Comparison of ENCODE assay signal across 27 mouse cellular contexts in genomic region chr9:48214751-48215150, GRCm38 (mm10). TPM values are rescaled to one million over a fixed set of nuclear protein-coding genes. Genes with fewer than 3 reads are reported as not detected.
DNase-seq lines count a peak whose midpoint lies in the region; ATAC-seq and TF ChIP-seq lines count a peak whose summit lies in the region.
"Had no signal": no experiment of that assay in that cellular context is flagged by ENCODE, and none has a peak within 500 bp of the region (broad histone marks: within the 10 kb centered on the region; RNA-seq: fewer than 3 reads in every experiment).

No protein-coding gene starts in this region.

- no peak overlapping the region for H3K27ac ChIP-seq in forebrain, embryonic 13.5 days
- H3K27ac ChIP-seq in forebrain, embryonic 11.5 days (ENCODE audit: low read depth, low read length) = no peak overlapping the region
- peak overlapping the region; percentile 57; the same call in 1 of the 2 replicates for H3K27ac ChIP-seq in forebrain, postnatal 0 days (ENCODE audit: low read depth, low read length)
- H3K27ac ChIP-seq: embryonic facial prominence, embryonic 10.5 days; embryonic facial prominence, embryonic 13.5 days; gastrocnemius, adult 2 months; heart, embryonic 15.5 days; hindbrain, embryonic 14.5 days; hindbrain, postnatal 0 days had no signal

- peaks cover 14% of the 10 kb centered on the region for H3K4me1 ChIP-seq in forebrain, embryonic 13.5 days
- no peaks in the 10 kb centered on the region for H3K4me1 ChIP-seq in forebrain, embryonic 11.5 days (replicated peaks; ENCODE audit: control insufficient read depth, insufficient read depth, low read length)
- H3K4me1 ChIP-seq in forebrain, postnatal 0 days (ENCODE audit: insufficient read depth) = peaks cover 16% of the 10 kb centered on the region; the same call in 1 of the 2 replicates
- H3K4me1 ChIP-seq: embryonic facial prominence, embryonic 13.5 days; heart, embryonic 12.5 days; heart, embryonic 15.5 days had no signal

- no peak for DNase-seq in forebrain, embryonic 11.5 days (ENCODE audit: low spot score)
- no peak for DNase-seq in frontal cortex, postnatal 25 days (ENCODE audit: low spot score in 2 of 2)
- peak; percentile 39 for DNase-seq in brain, adult 2 months (ENCODE audit: low read depth, low spot score)
- peak; percentile 53 for DNase-seq in forebrain, postnatal 0 days
- no peak for DNase-seq in thymus, postnatal 14 days
- DNase-seq: adrenal gland, adult 8-10 months; adrenal gland, postnatal 25 days; cerebellum, adult 11 months; cerebellum, adult 2 months; cerebellum, postnatal 36 days; embryo, embryonic 11 days; gastrocnemius, adult 2 months; gastrocnemius, postnatal 14 days; heart, adult 18-20 months; heart, postnatal 4 days; kidney, adult 18-20 months had no signal

- H3K36me3 ChIP-seq in forebrain, embryonic 13.5 days (ENCODE audit: poor library complexity, severe bottlenecking) = no peaks in the 10 kb centered on the region
- no peaks in the 10 kb centered on the region for H3K36me3 ChIP-seq in forebrain, embryonic 11.5 days (ENCODE audit: control insufficient read depth, insufficient read depth, low read length)
- H3K36me3 ChIP-seq in forebrain, postnatal 0 days (ENCODE audit: insufficient read depth) = no peaks in the 10 kb centered on the region
- H3K36me3 ChIP-seq: embryonic facial prominence, embryonic 10.5 days; embryonic facial prominence, embryonic 13.5 days; heart, embryonic 12.5 days; heart, embryonic 15.5 days had no signal

- H3K4me3 ChIP-seq in forebrain, embryonic 13.5 days = no peak overlapping the region
- no peak overlapping the region for H3K4me3 ChIP-seq in forebrain, embryonic 11.5 days (ENCODE audit: low read depth, low read length)
- no peak overlapping the region for H3K4me3 ChIP-seq in forebrain, postnatal 0 days (ENCODE audit: low read depth, low read length)
- H3K4me3 ChIP-seq: embryonic facial prominence, embryonic 10.5 days; embryonic facial prominence, embryonic 13.5 days; gastrocnemius, adult 2 months; heart, embryonic 12.5 days; heart, embryonic 15.5 days had no signal

- peak; percentile 36; the same call in 1 of the 2 replicates for ATAC-seq in forebrain, embryonic 13.5 days
- no peak for ATAC-seq in forebrain, embryonic 11.5 days (replicated peaks; ENCODE audit: low FRiP score)
- peak; percentile 42 for ATAC-seq in frontal cortex, adult (ENCODE audit: low TSS enrichment)
- ATAC-seq in forebrain, postnatal 0 days = peak; percentile 48; the same call in 1 of the 2 replicates
- ATAC-seq: activated CD4-positive, CD25-positive, alpha-beta regulatory T cell, adult 4 months; hindbrain, postnatal 0 days; inflammation-experienced regulatory T-cells, adult 6 months; intestine, embryonic 16.5 days had no signal

- H3K9me3 ChIP-seq in forebrain, embryonic 13.5 days (replicated peaks) = no peaks in the 10 kb centered on the region
- H3K9me3 ChIP-seq in forebrain, embryonic 11.5 days (ENCODE audit: control insufficient read depth, low read length) = no peaks in the 10 kb centered on the region
- H3K9me3 ChIP-seq in forebrain, postnatal 0 days (ENCODE audit: low read length) = no peaks in the 10 kb centered on the region
- H3K9me3 ChIP-seq: embryonic facial prominence, embryonic 10.5 days; embryonic facial prominence, embryonic 13.5 days; heart, embryonic 12.5 days; heart, embryonic 15.5 days had no signal

- WGBS in forebrain, embryonic 13.5 days = 78% methylated on average over 9 of the region's 9 CpGs
- WGBS in forebrain, embryonic 11.5 days = 85% methylated on average over 9 of the region's 9 CpGs
- 55% methylated on average over 9 of the region's 9 CpGs for WGBS in forebrain, postnatal 0 days

- no peak for TF ChIP-seq CTCF in forebrain, postnatal 0 days (IDR thresholded peaks at IDR 0.05; ENCODE audit: low read depth)

- no peak overlapping the region for H3K4me2 ChIP-seq in forebrain, embryonic 13.5 days
- no peak overlapping the region for H3K4me2 ChIP-seq in forebrain, embryonic 11.5 days (ENCODE audit: low read depth, low read length, severe bottlenecking)
- no peak overlapping the region for H3K4me2 ChIP-seq in forebrain, postnatal 0 days (ENCODE audit: low read depth)
- H3K4me2 ChIP-seq: embryonic facial prominence, embryonic 13.5 days; heart, embryonic 12.5 days; heart, embryonic 15.5 days; hindbrain, embryonic 14.5 days had no signal

- H3K27me3 ChIP-seq in forebrain, embryonic 13.5 days = no peaks in the 10 kb centered on the region
- H3K27me3 ChIP-seq in forebrain, embryonic 11.5 days (ENCODE audit: control insufficient read depth, insufficient read depth, low read length) = no peaks in the 10 kb centered on the region
- no peaks in the 10 kb centered on the region for H3K27me3 ChIP-seq in forebrain, postnatal 0 days (ENCODE audit: insufficient read depth, low read length)
- H3K27me3 ChIP-seq: embryonic facial prominence, embryonic 13.5 days; heart, embryonic 12.5 days; heart, embryonic 15.5 days had no signal

- H3K9ac ChIP-seq in forebrain, embryonic 13.5 days = no peak overlapping the region
- H3K9ac ChIP-seq in forebrain, embryonic 11.5 days (ENCODE audit: low read length) = no peak overlapping the region
- no peak overlapping the region for H3K9ac ChIP-seq in forebrain, postnatal 0 days
- H3K9ac ChIP-seq: embryonic facial prominence, embryonic 13.5 days; heart, embryonic 12.5 days; heart, embryonic 15.5 days; hindbrain, embryonic 14.5 days had no signal

RNA-seq across cellular contexts. Expression of gene Nxpe4, which starts 52.9 kb away (rescaled TPM):
- polyA plus RNA-seq in forebrain, embryonic 13.5 days (2015; fragmentation: Nextera tagmentation; extraction: Ambion mirVana) = 5.5 TPM in 2 replicates
- polyA plus RNA-seq in forebrain, embryonic 11.5 days (2014; fragmentation: Nextera tagmentation; extraction: Ambion mirVana) = 7.8 and 7.9 TPM in 2 replicates
- total RNA-seq in forebrain, postnatal 0 days (2014; rRNA removed) = 11.6 and 20.2 TPM in 2 replicates
- 5.8 and 8.3 TPM in 2 replicates for polyA plus RNA-seq in forebrain, postnatal 0 days (2015; fragmentation: Nextera tagmentation; extraction: Ambion mirVana)

Comparison
In these comparisons a context has a peak if more than half of its experiments do, and no peak if none do; other contexts are left out.
1. DNase-seq: peak in brain, adult 2 months (single experiment) and forebrain, postnatal 0 days (single experiment); none in forebrain, embryonic 11.5 days (single experiment), frontal cortex, postnatal 25 days (0 of 2) and thymus, postnatal 14 days (single experiment).